Mouse (Mus musculus) megakaryocyte, embryonic 14.5 days (primary cell): ENCODE measurements around the gene Gm17490. TPM values are rescaled to one million over a fixed set of nuclear protein-coding genes. Genes with fewer than 3 reads are reported as not detected.

Experiments used
- H3K27me3 ChIP-seq: replicated peaks from 2 replicates; pipeline ENCODE3; 2012; ENCODE audit warnings: inconsistent platforms
- H3K36me3 ChIP-seq: replicated peaks from 2 replicates; pipeline ENCODE3; 2012; ENCODE audit warnings: low read length, inconsistent platforms, mixed read lengths
- H3K4me1 ChIP-seq: 2 replicates; pipeline ENCODE4 v1.6.1; 2012; ENCODE audit warnings: inconsistent platforms
- H3K4me3 ChIP-seq: replicated peaks from 2 replicates; pipeline ENCODE3; 2012; ENCODE audit warnings: moderate library complexity, mild to moderate bottlenecking, inconsistent platforms
- H3K9me3 ChIP-seq: 2 replicates; pipeline ENCODE4 v1.6.1; 2012; ENCODE audit warnings: inconsistent platforms
- FLI1 ChIP-seq: IDR thresholded peaks from 2 replicates; pipeline ENCODE4 v1.6.1; 2012; ENCODE audit warnings: low read length, inconsistent platforms, mixed read lengths
- GATA1 ChIP-seq: IDR thresholded peaks from 3 replicates; pipeline ENCODE4 v1.6.1; 2012; ENCODE audit warnings: mixed read lengths, low read length, inconsistent platforms, borderline replicate concordance
- polyA plus RNA-seq: library from polyadenylated mRNA; stranded (reverse); fragments of >175 nt; gene quantifications from 2 replicates; pipeline ENCODE4 v1.2.3, GENCODE M21; 2012; ENCODE audit warnings: low replicate concordance; ENCODE audit not compliant: insufficient read depth

The Gm17490 gene
- polyA plus RNA-seq, 1 experiment, result not detected

DNA sequence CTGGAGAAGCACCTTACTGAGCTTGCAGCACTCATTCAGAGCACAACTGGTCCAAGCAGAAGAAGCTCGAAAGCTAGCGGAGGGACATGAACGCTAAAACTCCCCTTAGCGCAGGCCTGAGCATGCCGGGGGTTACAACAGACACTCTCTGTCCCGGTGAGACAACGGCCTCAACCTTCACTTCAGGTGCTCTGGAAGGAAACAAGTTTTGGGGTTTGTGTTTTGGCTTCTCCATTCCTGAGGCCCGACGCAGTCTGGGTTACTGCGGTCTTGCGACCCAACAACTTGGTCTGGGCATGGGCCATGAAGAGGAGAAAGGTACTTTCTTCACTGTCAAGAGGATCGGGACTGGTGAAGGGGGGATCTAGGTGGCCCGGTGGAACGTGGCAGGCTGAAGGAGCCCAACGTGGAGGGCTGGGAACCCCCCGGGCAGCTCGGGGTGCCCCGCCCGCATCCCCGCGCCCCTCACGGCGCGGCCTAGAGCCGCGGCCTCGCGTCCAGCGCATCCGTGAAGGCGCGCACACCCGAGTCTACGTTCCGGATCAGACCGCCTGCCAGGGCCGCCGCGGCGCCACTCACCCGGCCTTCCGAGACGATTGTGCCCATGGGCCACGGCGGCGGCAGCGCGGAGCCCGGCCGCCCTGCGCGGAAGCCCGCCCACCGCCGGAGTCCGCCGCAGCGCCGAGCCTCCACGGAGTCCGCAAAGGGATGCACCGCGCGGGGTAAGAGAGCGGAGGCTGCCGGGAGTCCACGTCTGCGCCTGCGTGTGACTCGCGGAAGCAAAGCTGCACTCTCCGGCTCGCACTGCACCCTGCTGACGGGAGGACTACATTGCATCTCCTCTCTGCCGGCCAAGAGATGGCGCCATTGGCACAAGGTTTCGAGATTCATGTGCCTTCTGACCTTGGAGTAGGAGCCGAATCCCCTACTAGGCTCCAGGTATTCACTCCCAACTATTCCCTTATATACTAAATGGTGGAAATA is 23.3 kb downstream of the Gm17490 start:
- TF ChIP-seq FLI1 (no peak), GATA1 (no peak)
- no peaks in the 10 kb centered on the region for H3K27me3 ChIP-seq
- peak overlapping the region; percentile 97 for H3K4me3 ChIP-seq
- peaks cover 35% of the 10 kb centered on the region for H3K4me1 ChIP-seq
- H3K9me3 ChIP-seq, result no peaks in the 10 kb centered on the region
- H3K36me3 ChIP-seq, result peaks cover 37% of the 10 kb centered on the region

DNA sequence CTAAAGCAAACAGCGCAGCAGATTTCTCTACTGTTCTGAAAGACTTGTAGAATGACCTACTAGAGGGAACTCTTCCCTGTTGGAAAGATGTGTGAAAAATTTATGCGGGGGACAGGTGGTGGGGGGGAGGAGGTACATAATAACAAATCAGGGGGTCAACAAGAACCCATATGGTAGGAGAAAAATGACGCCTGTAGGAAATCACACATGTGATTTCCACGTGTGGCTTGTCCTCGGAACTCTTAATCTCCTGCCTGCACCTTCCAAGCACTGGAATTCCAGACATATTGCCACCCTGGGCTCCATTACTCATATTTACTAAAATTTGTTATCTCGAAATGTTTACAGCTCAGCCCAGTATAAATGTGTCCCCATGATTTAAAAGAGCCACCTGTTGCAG is 24.3 kb downstream of the Gm17490 start:
- no peak for TF ChIP-seq FLI1
- TF ChIP-seq GATA1, result no peak
- Histone ChIP-seq H3K4me3 (peak overlapping the region; percentile 97), H3K9me3 (no peaks in the 10 kb centered on the region), H3K27me3 (no peaks in the 10 kb centered on the region), H3K36me3 (peaks cover 47% of the 10 kb centered on the region), H3K4me1 (peaks cover 45% of the 10 kb centered on the region)

DNA sequence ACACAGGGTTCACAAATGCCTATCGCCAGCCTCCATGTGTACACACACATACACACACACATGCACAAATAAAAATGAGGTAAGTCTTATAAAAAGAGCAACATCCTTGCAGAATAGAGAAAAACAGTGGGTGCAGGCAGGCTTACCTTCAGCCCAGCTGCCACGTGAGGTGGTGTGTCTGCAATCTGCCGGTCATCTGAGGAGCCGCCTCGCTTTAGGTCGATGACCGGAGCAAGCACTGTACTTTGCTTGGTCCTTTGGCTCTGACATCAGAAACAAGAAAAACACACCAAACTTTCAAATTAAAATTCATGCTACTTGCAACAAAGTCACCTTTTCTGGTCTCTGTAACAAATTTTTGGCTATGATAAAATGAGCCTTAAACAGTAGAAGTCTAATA is 28.2 kb downstream of the Gm17490 start:
- peaks cover 80% of the 10 kb centered on the region for H3K36me3 ChIP-seq
- no peaks in the 10 kb centered on the region for H3K9me3 ChIP-seq
- H3K4me1 ChIP-seq, result peaks cover 67% of the 10 kb centered on the region
- TF ChIP-seq GATA1, result no peak
- TF ChIP-seq FLI1, result no peak
- H3K27me3 ChIP-seq, result no peaks in the 10 kb centered on the region
- H3K4me3 ChIP-seq, result peak overlapping the region; percentile 62

GRCm38 (mm10) chr2:11596690-11597089 is 29.4 kb downstream of the Gm17490 start:
- H3K4me3 ChIP-seq, result peak overlapping the region; percentile 67
- peaks cover 60% of the 10 kb centered on the region for H3K4me1 ChIP-seq
- no peaks in the 10 kb centered on the region for H3K9me3 ChIP-seq
- TF ChIP-seq FLI1 (no peak), GATA1 (no peak; the same call in 2 of the 3 replicates)
- no peaks in the 10 kb centered on the region for H3K27me3 ChIP-seq
- H3K36me3 ChIP-seq, result peaks cover 92% of the 10 kb centered on the region

DNA sequence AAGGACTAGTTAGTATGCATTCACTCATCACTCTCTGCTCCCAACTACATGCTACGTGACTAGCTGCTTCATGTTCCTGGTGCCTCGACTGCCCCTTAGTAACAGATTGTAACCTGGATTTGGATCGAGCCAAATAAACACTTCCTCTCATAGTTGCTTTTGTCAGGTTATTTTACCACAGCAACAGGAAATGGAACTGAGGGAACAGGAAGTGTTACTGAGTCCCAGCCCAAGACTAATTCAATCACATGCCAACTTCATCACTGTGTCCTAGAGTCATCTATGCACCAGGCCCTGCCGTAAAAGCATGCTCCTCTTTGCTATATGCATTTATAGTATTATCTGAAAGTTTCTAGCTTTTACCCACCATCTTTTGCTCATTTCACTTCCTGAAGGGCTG is 38.1 kb downstream of the Gm17490 start:
- H3K4me1 ChIP-seq, result peaks cover 28% of the 10 kb centered on the region
- no peaks in the 10 kb centered on the region for H3K9me3 ChIP-seq
- H3K27me3 ChIP-seq, result no peaks in the 10 kb centered on the region
- H3K36me3 ChIP-seq, result peaks cover 97% of the 10 kb centered on the region
- TF ChIP-seq FLI1 (no peak), GATA1 (no peak)
- no peak overlapping the region for H3K4me3 ChIP-seq

DNA sequence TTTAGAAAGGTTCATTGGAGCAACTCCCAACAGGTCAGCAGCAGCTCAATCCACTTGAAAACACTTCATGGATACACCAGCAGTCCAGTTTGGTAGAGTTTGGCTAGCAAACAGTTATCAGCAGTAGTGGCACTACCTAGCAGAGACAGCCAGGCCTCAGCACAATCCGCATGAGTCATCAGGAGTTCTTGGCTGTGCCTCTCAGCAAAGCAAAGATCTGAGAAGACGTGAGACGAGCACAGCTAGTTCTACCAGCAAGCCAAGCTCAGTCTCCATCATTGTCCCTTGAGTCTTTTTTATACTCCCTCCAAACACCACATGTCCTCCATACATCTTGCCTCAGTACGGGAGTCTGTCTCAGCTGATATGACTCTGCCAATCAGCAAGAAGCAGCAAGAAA is 46.7 kb downstream of the Gm17490 start:
- Histone ChIP-seq H3K36me3 (peaks cover 33% of the 10 kb centered on the region), H3K27me3 (no peaks in the 10 kb centered on the region), H3K4me1 (peaks cover 15% of the 10 kb centered on the region; the same call in 1 of the 2 replicates), H3K4me3 (no peak overlapping the region), H3K9me3 (peaks cover 13% of the 10 kb centered on the region)
- no peak for TF ChIP-seq GATA1
- TF ChIP-seq FLI1, result no peak

DNA sequence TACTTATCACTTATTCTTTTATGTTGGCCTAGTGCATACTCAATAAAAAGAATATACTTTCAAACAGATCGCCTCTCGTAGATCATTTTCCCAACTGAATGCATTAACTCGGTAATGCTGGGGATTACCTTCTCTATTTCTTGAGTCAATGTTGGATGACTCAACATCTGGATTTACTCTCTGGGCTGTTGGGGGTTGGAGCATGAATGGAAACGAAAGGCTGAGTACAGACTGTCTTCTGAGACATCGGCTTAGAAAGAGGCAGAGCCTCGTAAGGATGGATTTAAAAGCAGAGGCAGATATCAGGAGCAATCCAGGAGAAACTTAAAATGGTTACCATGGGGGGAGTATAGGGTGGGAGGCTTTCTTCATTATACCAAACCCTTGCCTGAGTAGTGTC is 47.9 kb downstream of the Gm17490 start:
- H3K27me3 ChIP-seq, result no peaks in the 10 kb centered on the region
- no peak for TF ChIP-seq GATA1
- no peak overlapping the region for H3K4me3 ChIP-seq
- H3K36me3 ChIP-seq, result peaks cover 24% of the 10 kb centered on the region
- peaks cover 13% of the 10 kb centered on the region for H3K9me3 ChIP-seq
- peaks cover 21% of the 10 kb centered on the region for H3K4me1 ChIP-seq

Other genes with a start within 250 kb of the Gm17490 start
- 5.8 and 10.6 TPM in 2 replicates for gene Pfkfb3, start 72.2 kb downstream of the Gm17490 start, polyA plus RNA-seq
- 21.6 and 123 TPM in 2 replicates for gene Rbm17, start 22.1 kb downstream of the Gm17490 start, polyA plus RNA-seq
- not detected in 2 replicates for gene Il2ra, start 16.5 kb upstream of the Gm17490 start, polyA plus RNA-seq
- gene Il15ra, start 79.0 kb upstream of the Gm17490 start, polyA plus RNA-seq, result 4.0 and 6.5 TPM in 2 replicates
- 0.45 and 4.7 TPM in 2 replicates for gene Fbh1, start 151.3 kb upstream of the Gm17490 start, polyA plus RNA-seq
- 8.1 and 8.5 TPM in 2 replicates for gene Ankrd16, start 151.6 kb upstream of the Gm17490 start, polyA plus RNA-seq